Comparison of ENCODE assay signal across 13 mouse cellular contexts in genomic region chr10:94595705-94596104, GRCm38 (mm10).
A peak's percentile ranks its signal among the peaks of the same experiment; 100 is the strongest.
DNase-seq lines count a peak whose midpoint lies in the region; ATAC-seq and TF ChIP-seq lines count a peak whose summit lies in the region.
"Had no signal": no experiment of that assay in that cellular context is flagged by ENCODE, and none has a peak within 500 bp of the region (broad histone marks: within the 10 kb centered on the region; RNA-seq: fewer than 3 reads in every experiment).

No protein-coding gene starts in this region.

- no peak overlapping the region for H3K9ac ChIP-seq in forebrain, embryonic 14.5 days (ENCODE audit: low read length)
- no peak overlapping the region for H3K9ac ChIP-seq in lung, embryonic 14.5 days
- no peak overlapping the region for H3K9ac ChIP-seq in midbrain, embryonic 16.5 days (ENCODE audit: low read depth, low read length)
- H3K9ac ChIP-seq: heart, embryonic 13.5 days; liver, embryonic 15.5 days; midbrain, embryonic 12.5 days had no signal

- peak; percentile 81 for ATAC-seq in forebrain, embryonic 14.5 days
- ATAC-seq in lung, embryonic 14.5 days (ENCODE audit: insufficient read depth): peak; percentile 69
- no peak for ATAC-seq in midbrain, embryonic 16.5 days

- TF ChIP-seq CTCF in lung, embryonic 14.5 days (IDR thresholded peaks at IDR 0.05; ENCODE audit: low read depth): no peak

- H3K4me1 ChIP-seq in forebrain, embryonic 14.5 days (ENCODE audit: control insufficient read depth, insufficient read depth, low read length): no peaks in the 10 kb centered on the region
- 0 out of 2 replicates have a peak, but pooled peaks cover 3% of the 10 kb centered on the region for H3K4me1 ChIP-seq in forebrain, embryonic 10.5 days
- no peaks in the 10 kb centered on the region for H3K4me1 ChIP-seq in lung, embryonic 14.5 days (ENCODE audit: insufficient read depth)
- no peaks in the 10 kb centered on the region for H3K4me1 ChIP-seq in midbrain, embryonic 16.5 days (ENCODE audit: control insufficient read depth, insufficient read depth, low read length)
- H3K4me1 ChIP-seq: heart, embryonic 13.5 days; liver, embryonic 15.5 days; midbrain, embryonic 12.5 days had no signal

- no peaks in the 10 kb centered on the region for H3K36me3 ChIP-seq in forebrain, embryonic 14.5 days (ENCODE audit: control insufficient read depth, insufficient read depth, low read length)
- no peaks in the 10 kb centered on the region for H3K36me3 ChIP-seq in forebrain, embryonic 10.5 days (replicated peaks)
- no peaks in the 10 kb centered on the region for H3K36me3 ChIP-seq in lung, embryonic 14.5 days (ENCODE audit: insufficient read depth)
- no peaks in the 10 kb centered on the region for H3K36me3 ChIP-seq in midbrain, embryonic 16.5 days (ENCODE audit: control insufficient read depth, insufficient read depth, low read length)
- H3K36me3 ChIP-seq: heart, embryonic 13.5 days; liver, embryonic 15.5 days; midbrain, embryonic 12.5 days had no signal

- DNase-seq in forebrain, embryonic 14.5 days (ENCODE audit: low spot score): peak; percentile 81
- DNase-seq in forebrain, embryonic 10.5 days (ENCODE audit: extremely low spot score, low spot score): no peak
- peak; percentile 68 for DNase-seq in lung, embryonic 14.5 days
- DNase-seq in lung, adult 18-20 months: no peak
- DNase-seq in layer of hippocampus, adult 9-11 months: peak; percentile 67
- DNase-seq in right cerebral cortex, postnatal 25 days: peak; percentile 70
- no peak for DNase-seq in thymus, postnatal 14 days
- DNase-seq: adrenal gland, adult 2 months; cerebellum, adult 11-12 months had no signal

- no peak overlapping the region for H3K4me3 ChIP-seq in forebrain, embryonic 14.5 days (ENCODE audit: low read depth, low read length)
- H3K4me3 ChIP-seq in forebrain, embryonic 10.5 days: no peak overlapping the region
- no peak overlapping the region for H3K4me3 ChIP-seq in lung, embryonic 14.5 days (ENCODE audit: low read depth, low read length)
- H3K4me3 ChIP-seq in midbrain, embryonic 16.5 days (ENCODE audit: low read depth, low read length): no peak overlapping the region
- H3K4me3 ChIP-seq: heart, embryonic 13.5 days; liver, embryonic 15.5 days; midbrain, embryonic 12.5 days had no signal

- no peak overlapping the region for H3K27ac ChIP-seq in forebrain, embryonic 14.5 days (ENCODE audit: low read depth, low read length)
- H3K27ac ChIP-seq in forebrain, embryonic 10.5 days: no peak overlapping the region
- 0 out of 2 replicates have a peak overlapping the region, but pooled peaks have one; percentile 16 for H3K27ac ChIP-seq in lung, embryonic 14.5 days (ENCODE audit: low read depth)
- no peak overlapping the region for H3K27ac ChIP-seq in midbrain, embryonic 16.5 days (ENCODE audit: low read length)
- H3K27ac ChIP-seq: heart, embryonic 13.5 days; liver, embryonic 15.5 days; midbrain, embryonic 12.5 days had no signal

- H3K4me2 ChIP-seq in forebrain, embryonic 14.5 days (ENCODE audit: low read length): no peak overlapping the region
- H3K4me2 ChIP-seq in lung, embryonic 14.5 days: no peak overlapping the region
- no peak overlapping the region for H3K4me2 ChIP-seq in midbrain, embryonic 16.5 days (ENCODE audit: low read length)
- H3K4me2 ChIP-seq: heart, embryonic 13.5 days; liver, embryonic 15.5 days; midbrain, embryonic 12.5 days had no signal

- H3K9me3 ChIP-seq in forebrain, embryonic 14.5 days (replicated peaks; ENCODE audit: control insufficient read depth, low read length): no peaks in the 10 kb centered on the region
- no peaks in the 10 kb centered on the region for H3K9me3 ChIP-seq in forebrain, embryonic 10.5 days
- no peaks in the 10 kb centered on the region for H3K9me3 ChIP-seq in lung, embryonic 14.5 days (ENCODE audit: low read depth, low read length)
- H3K9me3 ChIP-seq in midbrain, embryonic 16.5 days (replicated peaks; ENCODE audit: control insufficient read depth, low read length, poor library complexity, severe bottlenecking): no peaks in the 10 kb centered on the region
- H3K9me3 ChIP-seq: heart, embryonic 13.5 days; liver, embryonic 15.5 days; midbrain, embryonic 12.5 days had no signal

- no peaks in the 10 kb centered on the region for H3K27me3 ChIP-seq in forebrain, embryonic 14.5 days (replicated peaks; ENCODE audit: control insufficient read depth, insufficient read depth, low read length)
- no peaks in the 10 kb centered on the region for H3K27me3 ChIP-seq in forebrain, embryonic 10.5 days (ENCODE audit: poor library complexity, severe bottlenecking)
- H3K27me3 ChIP-seq in lung, embryonic 14.5 days (ENCODE audit: insufficient read depth, low read length): no peaks in the 10 kb centered on the region
- no peaks in the 10 kb centered on the region for H3K27me3 ChIP-seq in midbrain, embryonic 16.5 days (ENCODE audit: control insufficient read depth, insufficient read depth, low read depth, low read length)
- H3K27me3 ChIP-seq: heart, embryonic 13.5 days; liver, embryonic 15.5 days; midbrain, embryonic 12.5 days had no signal

- 74% methylated on average over 9 of the region's 9 CpGs for WGBS in forebrain, embryonic 14.5 days
- 91% methylated on average over 9 of the region's 9 CpGs for WGBS in forebrain, embryonic 10.5 days
- 64% methylated on average over 9 of the region's 9 CpGs for WGBS in lung, embryonic 14.5 days
- 76% methylated on average over 9 of the region's 9 CpGs for WGBS in midbrain, embryonic 16.5 days

Comparison
In these comparisons a context has a peak if more than half of its experiments do, and no peak if none do; other contexts are left out.
1. DNase-seq: peak in forebrain, embryonic 14.5 days (single experiment), lung, embryonic 14.5 days (single experiment), layer of hippocampus, adult 9-11 months (single experiment) and right cerebral cortex, postnatal 25 days (single experiment); none in forebrain, embryonic 10.5 days (single experiment), lung, adult 18-20 months (0 of 2) and thymus, postnatal 14 days (single experiment).